Mouse (Mus musculus) gastrocnemius, postnatal 25 days (tissue): ENCODE measurements around the gene Adam17. TPM values are rescaled to one million over a fixed set of nuclear protein-coding genes. Genes with fewer than 3 reads are reported as not detected.

ENCODE experiments used
- DNase-seq: peaks from one replicate; pipeline ENCODE4 v3.0.0; 2022
- total RNA-seq, 2 experiments: library from RNA; stranded (reverse); gene quantifications; 1 replicate in 1 of 2; 2 replicates in 1 of 2; pipeline ENCODE4 v1.2.3; 2021

The Adam17 gene
- total RNA-seq, 2 experiments from 2014 or later, result 20.9 to 21.3 TPM

DNA sequence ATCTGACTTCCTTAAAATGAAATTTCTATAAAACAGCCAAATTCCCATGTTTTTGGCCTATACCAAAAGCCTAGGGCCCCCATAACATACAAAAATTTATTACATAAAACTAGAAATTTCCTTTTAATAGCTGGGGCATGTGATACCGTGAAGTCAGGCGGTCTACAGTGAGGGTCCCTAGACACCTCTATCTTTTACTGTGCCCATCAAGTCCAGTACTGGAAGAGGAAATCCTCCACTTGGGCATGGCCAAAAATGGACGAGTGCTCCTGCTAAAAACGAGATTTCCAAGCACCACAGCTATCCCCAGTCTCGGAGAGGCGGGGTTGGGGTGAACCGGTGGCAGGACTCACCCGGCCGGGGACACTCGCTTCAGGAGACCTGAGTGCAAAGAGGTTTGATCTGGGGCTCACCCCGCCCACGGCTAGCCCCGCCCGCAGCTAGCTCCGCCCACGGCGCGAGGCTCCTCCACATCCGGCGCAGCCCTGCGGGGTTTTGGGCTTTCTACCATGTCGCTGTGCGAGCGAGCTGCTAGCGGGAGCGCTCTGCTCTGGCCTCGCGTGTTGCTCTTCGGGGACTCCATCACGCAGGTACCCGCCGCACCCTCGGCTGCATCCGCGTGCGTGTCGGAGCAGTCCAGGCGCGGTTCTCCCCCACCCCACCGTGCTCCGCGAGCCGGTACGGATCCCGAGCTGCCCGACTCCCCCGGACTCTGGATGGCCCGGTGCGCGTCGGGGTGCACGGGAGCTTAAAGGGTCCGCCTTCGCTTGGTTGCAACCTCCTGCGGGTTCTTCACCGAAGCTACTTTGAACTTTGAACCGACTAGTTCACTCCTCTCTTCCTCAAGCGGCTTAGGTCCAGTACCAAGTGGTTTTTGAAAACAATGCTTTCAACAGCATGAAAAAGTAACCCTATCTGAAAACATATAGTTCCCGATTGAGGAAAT lies 57.2 kb downstream of the Adam17 start, which contains the start of gene Iah1:
Gene Iah1 (plus strand): TSS at position 467 of the 946 bp plus-strand sequence.
- peak; percentile 81 for DNase-seq

- DNase-seq, result no peak
Measured at GRCm38 (mm10) chr12:21312201-21312600, 61.2 kb downstream of the Adam17 start.

DNA sequence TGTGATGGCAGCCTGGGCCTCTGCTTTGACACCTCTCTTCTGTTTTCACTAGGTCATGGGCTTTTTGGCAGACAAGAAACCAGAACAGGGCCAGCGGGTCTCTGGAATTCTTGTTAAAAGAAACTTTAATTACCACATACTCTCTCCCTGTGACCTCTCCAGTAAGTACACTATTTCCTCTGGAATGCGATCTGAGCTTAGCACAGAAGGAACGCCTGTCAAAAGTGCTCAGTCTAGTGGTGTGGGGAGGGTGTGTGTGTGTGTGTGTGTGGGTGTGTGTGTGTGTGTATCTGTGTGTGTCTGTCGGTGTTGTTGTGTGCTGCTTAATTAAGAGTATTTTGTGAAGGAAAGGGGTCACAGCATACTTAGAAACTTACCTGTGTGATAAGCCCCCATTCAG lies 66.7 kb downstream of the Adam17 start:
- no peak for DNase-seq

DNA sequence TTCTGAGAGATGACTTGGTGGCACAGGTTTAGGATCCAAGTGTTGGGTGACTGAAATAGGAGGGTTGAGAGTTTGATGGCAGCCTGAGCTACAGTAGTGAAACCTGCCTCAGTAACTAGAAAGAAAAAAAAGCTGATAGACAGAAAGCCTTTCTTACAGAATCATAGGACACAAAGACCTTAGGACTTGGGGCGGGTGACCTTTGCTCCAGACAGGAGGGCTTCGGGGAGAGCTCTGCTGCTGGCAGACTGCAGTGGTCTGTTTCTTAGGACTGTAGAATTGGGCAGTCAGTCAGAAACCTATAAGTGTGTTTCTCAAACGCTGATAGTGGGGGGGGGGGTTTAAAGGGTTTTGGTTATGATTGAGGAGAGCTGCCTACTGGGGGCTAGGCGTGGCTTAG lies 67.7 kb downstream of the Adam17 start:
- no peak for DNase-seq

DNA sequence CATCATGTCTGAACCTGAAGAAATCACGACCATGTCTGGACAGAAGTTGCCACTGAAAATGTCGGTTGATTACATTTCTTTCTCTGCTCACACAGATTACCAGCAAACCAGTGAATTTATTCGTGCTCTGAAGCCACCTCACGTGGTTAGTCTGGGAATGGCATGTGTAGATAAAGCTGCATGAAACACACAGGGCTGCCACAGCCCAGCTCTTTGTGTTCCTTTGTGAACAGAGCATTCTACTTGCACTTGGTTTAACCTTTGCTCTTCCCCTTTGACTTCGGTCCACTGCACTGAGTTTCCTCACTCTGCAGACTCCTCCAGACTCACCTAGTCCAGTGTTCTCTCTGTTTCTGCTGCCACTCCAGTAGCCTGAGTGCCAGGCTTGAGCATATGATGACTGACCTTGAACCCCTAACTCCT lies 71.1 kb downstream of the Adam17 start:
- no peak for DNase-seq

DNA sequence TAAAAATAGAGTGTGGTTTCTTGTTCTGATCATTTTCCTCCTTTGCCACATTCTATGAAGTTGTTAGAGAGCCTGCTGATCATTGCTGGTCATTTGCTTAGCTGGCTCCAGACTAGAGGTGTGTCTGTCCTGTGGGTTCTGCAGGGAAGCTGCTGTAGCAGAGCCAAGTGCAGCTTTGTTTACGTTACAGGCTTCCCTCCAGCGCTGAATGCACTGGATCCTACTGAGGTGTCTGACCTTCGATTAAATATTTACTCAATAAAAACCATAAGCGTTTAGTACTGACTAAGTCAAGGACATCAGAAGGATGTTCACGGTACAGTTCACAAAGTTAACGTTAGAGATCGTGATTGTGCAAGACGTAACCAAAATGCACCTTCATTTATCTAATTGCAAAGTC lies 71.5 kb downstream of the Adam17 start:
- DNase-seq, result no peak

DNA sequence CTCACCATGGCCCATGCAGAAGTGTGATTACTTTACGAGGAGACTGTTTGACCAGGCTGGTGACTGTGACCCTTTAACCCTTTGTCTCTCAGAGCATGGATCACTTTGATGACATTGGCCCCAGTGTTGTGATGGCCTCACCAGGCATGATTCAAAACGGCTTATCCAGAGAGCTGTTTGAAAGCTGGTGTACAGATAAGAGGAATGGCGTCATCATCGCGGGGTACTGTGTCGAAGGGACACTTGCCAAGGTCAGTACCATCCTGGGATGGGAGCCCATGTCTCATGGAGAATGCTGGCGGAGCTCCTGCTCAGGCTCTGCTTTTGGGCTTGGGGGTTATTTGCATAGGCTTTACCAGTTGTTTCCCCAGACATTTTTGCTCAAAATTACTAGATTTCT lies 72.1 kb downstream of the Adam17 start:
- no peak for DNase-seq

DNA sequence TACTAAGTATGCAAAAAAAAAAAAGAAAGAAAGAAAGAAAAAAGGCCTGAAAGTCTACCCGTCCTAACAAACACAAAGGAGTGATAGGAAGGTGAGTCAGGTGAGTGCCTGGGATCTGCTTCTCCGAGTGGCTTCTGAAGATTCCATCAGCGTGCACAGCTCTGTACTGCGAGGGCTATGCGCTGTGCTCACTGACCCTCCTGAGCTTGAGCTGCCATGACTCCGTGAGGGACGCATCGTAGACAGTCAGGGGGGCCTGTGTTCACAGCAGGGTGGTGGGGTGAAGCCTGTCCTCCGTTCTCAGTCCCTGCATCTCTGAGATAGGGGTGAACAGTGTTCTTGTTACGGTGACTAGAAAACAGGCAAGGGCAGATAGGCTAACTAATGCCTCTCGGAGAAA lies 74.6 kb downstream of the Adam17 start:
- DNase-seq, result no peak

- DNase-seq, result no peak
Measured at GRCm38 (mm10) chr12:21289651-21290050, 83.8 kb downstream of the Adam17 start.

DNA sequence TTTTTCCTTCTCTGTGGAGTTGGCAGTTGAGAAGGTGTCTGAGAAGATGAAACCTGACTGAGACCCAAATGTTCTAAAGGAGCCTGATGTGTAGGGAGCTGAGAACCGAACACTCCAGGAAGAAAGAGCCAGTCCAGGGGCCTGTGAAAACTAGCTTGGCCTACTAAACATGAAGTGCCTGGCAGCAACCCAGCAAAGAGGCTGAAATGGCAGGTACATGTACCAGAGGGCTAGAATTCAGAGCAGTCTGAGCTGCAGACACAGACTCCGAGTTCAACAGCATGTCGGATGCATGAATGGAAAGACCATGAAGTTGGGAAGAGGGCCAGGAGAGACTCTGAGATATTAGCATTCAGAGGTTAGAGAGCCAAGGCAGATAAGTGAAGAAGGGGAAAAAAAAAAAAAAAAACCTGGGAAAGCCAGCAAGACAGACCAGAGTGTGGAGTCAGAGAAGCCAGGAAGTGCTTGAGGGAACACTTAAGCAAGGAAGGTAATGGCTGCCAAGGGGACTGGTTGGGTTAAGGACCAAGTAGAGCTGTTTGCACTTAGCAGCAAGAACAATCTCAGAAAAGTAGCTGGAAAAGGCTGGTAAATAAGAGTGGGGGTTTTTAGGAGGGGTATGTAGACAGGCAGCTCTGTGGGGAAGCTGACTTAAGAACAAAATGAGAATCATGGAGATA lies 84.6 kb downstream of the Adam17 start:
- DNase-seq, result no peak

DNA sequence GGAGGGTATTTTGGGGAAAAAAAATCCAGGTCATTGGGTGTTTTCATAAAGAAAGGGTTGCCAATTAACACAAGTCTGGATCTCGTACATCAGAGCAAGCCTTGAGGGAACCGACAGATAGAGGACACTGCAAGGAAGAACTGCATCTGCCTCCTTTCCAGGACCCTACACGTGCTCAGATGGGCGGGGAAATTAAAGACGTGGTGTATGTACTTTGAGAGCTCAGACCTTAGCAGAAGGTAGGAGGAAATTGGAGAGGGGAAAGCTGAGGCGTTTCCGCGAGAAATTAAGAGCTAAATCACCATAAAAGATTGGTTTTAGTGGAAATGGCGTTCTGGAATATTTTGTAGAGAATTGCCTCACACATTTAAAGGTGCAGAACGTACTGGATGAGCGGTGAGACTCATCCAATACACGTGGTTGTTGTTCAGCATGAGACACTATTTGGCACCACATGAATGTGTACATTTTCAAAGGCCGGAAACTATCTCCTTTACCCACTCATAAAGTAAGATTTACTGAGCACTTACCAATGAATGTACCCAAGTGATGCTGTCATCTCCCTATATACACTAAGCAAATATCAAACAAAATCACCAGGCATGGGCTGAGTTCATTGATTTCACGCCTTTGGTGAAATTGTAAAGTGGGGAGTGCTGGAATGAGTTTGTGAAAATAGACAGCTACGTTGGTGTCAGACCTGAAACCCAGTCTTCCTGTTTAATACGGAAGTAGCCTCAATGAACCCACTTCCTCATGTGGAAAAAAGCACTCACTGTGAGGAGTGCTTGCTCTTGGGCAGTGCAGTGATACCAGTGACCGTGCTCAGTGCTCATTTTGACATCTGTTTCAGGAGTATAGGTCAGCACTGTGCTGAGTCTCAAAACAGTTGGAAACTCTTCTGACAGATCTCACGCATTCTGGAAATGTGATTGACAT lies 86.5 kb downstream of the Adam17 start:
- no peak for DNase-seq

- DNase-seq, result peak; percentile 97
Measured at GRCm38 (mm10) chr12:21286243-21286622, 87.2 kb downstream of the Adam17 start, which contains the start of gene Itgb1bp1. Itgb1bp1 (minus strand) TSS chr12:21286284.

- no peak for DNase-seq
Measured at GRCm38 (mm10) chr12:21285508-21286242, 87.8 kb downstream of the Adam17 start.

DNA sequence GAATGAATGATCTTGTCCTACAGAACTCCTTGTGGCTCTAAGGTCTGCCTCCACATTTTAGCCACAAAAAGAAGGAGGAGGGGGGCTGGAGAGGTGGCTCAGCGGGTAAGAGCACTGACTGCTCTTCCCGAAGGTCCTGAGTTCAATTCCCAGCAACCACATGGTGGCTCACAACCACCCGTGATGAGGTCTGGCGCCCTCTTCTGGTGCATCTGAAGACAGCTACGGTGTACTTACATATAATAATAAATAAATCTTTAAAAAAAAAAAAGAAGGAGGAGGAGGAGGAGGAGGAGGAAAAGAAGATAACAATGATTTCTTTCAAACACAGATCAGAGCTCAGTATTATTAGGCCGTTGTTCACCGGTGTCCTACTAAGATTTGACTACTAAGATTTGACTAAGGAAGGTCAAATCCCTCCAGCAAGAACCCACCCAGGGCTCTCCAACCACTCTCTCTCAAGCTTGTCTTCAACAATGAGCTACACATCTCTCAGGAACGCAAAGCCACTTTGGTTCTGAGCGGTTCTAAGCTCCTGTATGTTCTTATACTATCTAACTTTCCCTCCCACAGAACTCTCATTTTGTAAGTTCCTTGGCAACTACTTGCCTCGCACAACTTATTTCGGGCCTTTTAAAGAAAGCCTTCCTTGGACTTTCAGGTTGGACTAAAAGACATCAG lies 88.5 kb downstream of the Adam17 start, which contains the start of gene Cpsf3:
Gene Cpsf3 (plus strand): TSS at position 631 of the 681 bp plus-strand sequence.
- no peak for DNase-seq

GRCm38 (mm10) chr12:21277352-21277864 lies 96.0 kb downstream of the Adam17 start:
- no peak for DNase-seq

DNA sequence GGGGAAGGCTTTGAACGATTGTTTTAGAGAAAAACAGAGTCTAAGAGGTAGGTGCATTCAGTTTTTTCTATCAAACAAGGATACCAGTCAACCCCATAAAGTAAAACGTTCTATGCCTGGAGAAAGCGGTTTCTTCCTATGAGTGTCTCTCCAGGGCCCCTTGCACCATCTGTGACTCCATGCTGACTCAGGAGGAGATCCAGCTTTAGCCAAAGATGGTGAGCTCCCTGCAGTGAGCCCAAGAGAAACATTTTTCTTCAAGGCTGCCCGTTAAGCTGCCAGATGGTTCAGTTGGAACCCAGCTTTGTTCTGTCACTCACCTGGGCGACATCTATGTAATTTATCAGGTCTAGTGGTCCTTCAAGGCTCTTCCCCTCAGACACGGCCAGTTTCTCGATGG lies 99.0 kb downstream of the Adam17 start:
- DNase-seq, result no peak
